Mouse (Mus musculus) liver, embryonic 16.5 days (tissue): ENCODE results near the gene Pcgf3. TPM values are rescaled to one million over a fixed set of nuclear protein-coding genes. Genes with fewer than 3 reads are reported as not detected.
"Not testable (repeated sequence)": the region's sequence is repeated elsewhere in the genome, so short reads cannot be mapped to it uniquely, and the experiment has no call there.

ENCODE experiments used
- ATAC-seq: fragments of 200-750 bp; cut with Nextera tagmentation; 2 replicates; pipeline ENCODE4 v1.8.0; 2017; ENCODE audit warnings: low read depth, mild to moderate bottlenecking, moderate number of reproducible peaks, moderate library complexity
- H3K27ac ChIP-seq: fragments of 300-500 bp; sonication (generic); 2 replicates; pipeline ENCODE4 v1.5.1; 2014; ENCODE audit warnings: mild to moderate bottlenecking, low read length
- H3K27me3 ChIP-seq: fragments of 300-500 bp; sonication (generic); 2 replicates; pipeline ENCODE4 v1.6.1; 2014; ENCODE audit warnings: low read depth, low read length, mixed read lengths; ENCODE audit not compliant: control insufficient read depth, insufficient read depth
- H3K36me3 ChIP-seq: fragments of 300-500 bp; sonication (generic); 2 replicates; pipeline ENCODE4 v1.6.1; 2014; ENCODE audit warnings: mild to moderate bottlenecking; ENCODE audit not compliant: control insufficient read depth, insufficient read depth
- H3K4me1 ChIP-seq: fragments of 300-500 bp; sonication (generic); 2 replicates; pipeline ENCODE4 v1.6.1; 2014; ENCODE audit warnings: low read depth, low read length, mixed read lengths; ENCODE audit not compliant: control insufficient read depth
- H3K4me2 ChIP-seq: fragments of 300-500 bp; sonication (generic); 2 replicates; pipeline ENCODE4 v1.6.1; 2014; ENCODE audit warnings: low read depth, low read length, mixed read lengths
- H3K4me3 ChIP-seq: fragments of 300-500 bp; sonication (generic); 2 replicates; pipeline ENCODE4 v1.5.1; 2014; ENCODE audit warnings: low read depth, mild to moderate bottlenecking, low read length
- H3K9ac ChIP-seq: fragments of 300-500 bp; sonication (generic); 2 replicates; pipeline ENCODE4 v1.6.1; 2014; ENCODE audit warnings: low read depth, low read length
- H3K9me3 ChIP-seq: fragments of 300-500 bp; sonication (generic); replicated peaks from 2 replicates; pipeline ENCODE4 v1.6.1; 2016; ENCODE audit warnings: low read length; ENCODE audit not compliant: control insufficient read depth
- WGBS: fragments of 180-500 bp; shearing (Covaris S2); extraction: QIAGEN DNeasy Blood & Tissue Kit; methylation state at CpG from one replicate; pipeline ENCODE4 v1.1.7; 2014; ENCODE audit not compliant: insufficient replicate concordance; 5-methylcytosine and 5-hydroxymethylcytosine counted together
- polyA plus RNA-seq: library from polyadenylated mRNA; unstranded; fragments of >200 nt; fragmentation: Nextera tagmentation; extraction: Ambion mirVana; gene quantifications from 2 replicates; pipeline ENCODE4 v1.2.1, GENCODE M21; 2015

Gene Pcgf3
- polyA plus RNA-seq, 1 experiment from 2014 or later: 5.9 TPM

DNA sequence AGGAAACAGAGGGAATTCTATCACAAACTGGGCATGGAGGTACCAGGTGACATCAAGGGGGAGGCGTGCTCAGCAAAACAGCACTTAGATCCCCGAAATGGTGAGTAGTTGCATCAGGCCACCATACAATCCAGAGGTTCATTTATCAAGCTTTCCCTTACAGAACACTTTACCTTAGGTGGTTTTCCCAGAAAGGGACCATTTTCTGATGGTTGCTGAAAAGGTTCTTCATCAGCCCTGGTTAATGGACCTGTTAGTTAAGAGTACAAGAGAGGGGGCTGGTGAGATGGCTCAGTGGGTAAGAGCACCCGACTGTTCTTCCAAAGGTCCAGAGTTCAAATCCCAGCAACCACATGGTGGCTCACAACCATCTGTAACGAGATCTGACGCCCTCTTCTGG lies 25.1 kb downstream of the Pcgf3 start:
- not testable (repeated sequence) for H3K4me2 ChIP-seq, H3K4me1 ChIP-seq, ATAC-seq, H3K27ac ChIP-seq, H3K27me3 ChIP-seq, H3K4me3 ChIP-seq, H3K9ac ChIP-seq, H3K9me3 ChIP-seq
- H3K36me3 ChIP-seq: peaks cover 20% of the 10 kb centered on the region
- 92% methylated on average over 3 of the region's 5 CpGs for WGBS

DNA sequence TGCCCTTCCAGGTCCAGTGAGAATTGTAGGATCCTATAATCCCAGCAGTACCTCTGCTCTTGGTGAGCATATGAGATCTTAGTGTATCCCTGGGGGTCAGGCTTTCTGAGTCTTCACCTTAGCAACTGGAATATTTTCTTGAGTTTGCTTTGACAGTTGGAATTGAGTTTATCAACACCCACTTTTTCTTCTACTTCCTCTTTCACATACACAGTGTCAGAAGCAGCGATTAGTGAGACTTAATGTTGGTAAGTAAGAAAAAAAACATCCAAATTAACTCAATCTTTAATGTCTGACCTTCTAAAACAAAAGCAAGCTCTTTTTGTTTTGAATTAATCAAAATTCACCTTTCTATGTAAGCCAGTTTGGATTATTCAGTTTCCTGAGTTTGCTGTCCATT lies 40.5 kb downstream of the Pcgf3 start:
- no peak overlapping the region for H3K4me3 ChIP-seq
- no peaks in the 10 kb centered on the region for H3K4me1 ChIP-seq
- ATAC-seq: no peak
- H3K4me2 ChIP-seq: no peak overlapping the region
- H3K27me3 ChIP-seq: no peaks in the 10 kb centered on the region
- no peak overlapping the region for H3K27ac ChIP-seq
- H3K36me3 ChIP-seq: peaks cover 41% of the 10 kb centered on the region
- no peak overlapping the region for H3K9ac ChIP-seq
- no peaks in the 10 kb centered on the region for H3K9me3 ChIP-seq
- 42% methylated on average over 1 of the region's 1 CpGs for WGBS

DNA sequence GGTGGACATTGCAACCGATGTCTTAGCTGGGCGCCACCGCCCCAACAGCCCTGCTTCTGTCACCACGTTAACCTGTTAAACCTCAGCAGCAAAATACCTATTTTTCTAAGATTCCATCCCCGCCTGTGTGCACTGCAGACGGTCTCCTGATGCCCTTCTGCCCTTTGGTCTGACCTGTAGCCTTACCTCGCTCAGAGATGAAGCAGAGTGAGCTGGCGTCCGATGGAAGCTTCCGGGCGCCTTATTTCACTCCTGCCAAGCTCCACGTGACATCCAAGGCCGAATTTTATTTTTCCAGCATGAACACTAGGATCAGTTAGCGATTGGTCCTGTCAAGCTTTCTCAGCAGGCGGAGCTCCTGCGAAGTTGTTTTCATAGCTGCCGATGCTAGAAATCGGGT lies 41.3 kb downstream of the Pcgf3 start:
- H3K9me3 ChIP-seq: no peaks in the 10 kb centered on the region
- H3K27me3 ChIP-seq: no peaks in the 10 kb centered on the region
- H3K4me1 ChIP-seq: no peaks in the 10 kb centered on the region
- 85% methylated on average over 18 of the region's 18 CpGs for WGBS
- H3K4me2 ChIP-seq: no peak overlapping the region
- no peak for ATAC-seq
- H3K9ac ChIP-seq: no peak overlapping the region
- no peak overlapping the region for H3K27ac ChIP-seq
- no peak overlapping the region for H3K4me3 ChIP-seq
- peaks cover 41% of the 10 kb centered on the region for H3K36me3 ChIP-seq

DNA sequence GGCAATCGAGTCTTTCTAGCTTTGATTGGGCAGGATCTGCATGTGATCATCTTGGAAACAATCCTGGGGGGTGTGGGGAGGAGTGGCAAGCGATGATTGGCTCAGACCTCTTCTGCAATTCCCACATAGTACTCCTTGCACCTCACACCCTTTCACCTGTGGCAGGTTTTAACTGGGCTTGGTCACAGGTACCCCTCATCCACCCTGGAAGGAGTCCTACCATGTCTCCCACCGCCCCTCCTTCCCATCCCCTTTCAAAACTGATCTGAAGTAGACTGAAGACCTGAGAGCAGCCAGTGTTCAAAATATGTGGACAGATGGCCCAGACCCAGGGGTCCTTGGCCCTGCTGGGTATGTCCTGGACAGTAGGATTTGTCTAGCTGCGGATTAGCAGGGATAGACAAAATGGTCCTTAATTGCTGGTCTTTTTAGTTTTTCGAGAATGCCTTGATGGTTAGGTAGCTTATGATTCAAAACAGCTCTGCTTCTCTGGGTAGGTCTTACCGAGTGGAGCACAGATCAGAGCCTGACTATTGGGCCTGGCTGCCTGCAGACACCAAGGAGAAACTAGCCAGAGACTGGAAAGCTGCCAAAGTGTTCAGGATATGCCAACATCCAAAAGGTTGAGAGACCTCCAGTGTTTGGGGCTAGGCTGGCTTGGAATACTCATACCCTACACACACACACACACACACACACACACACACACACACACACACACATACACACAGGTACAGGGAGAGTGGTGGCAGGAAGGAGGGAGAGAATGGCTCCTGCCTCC lies 54.7 kb downstream of the Pcgf3 start:
- H3K9me3 ChIP-seq: no peaks in the 10 kb centered on the region
- H3K4me1 ChIP-seq: peaks cover 4% of the 10 kb centered on the region; the same call in 1 of the 2 replicates
- no peak for ATAC-seq
- WGBS: 50% methylated on average over 6 of the region's 6 CpGs
- H3K36me3 ChIP-seq: no peaks in the 10 kb centered on the region
- no peak overlapping the region for H3K4me3 ChIP-seq
- H3K27ac ChIP-seq: no peak overlapping the region
- no peaks in the 10 kb centered on the region for H3K27me3 ChIP-seq
- H3K4me2 ChIP-seq: no peak overlapping the region
- H3K9ac ChIP-seq: no peak overlapping the region

DNA sequence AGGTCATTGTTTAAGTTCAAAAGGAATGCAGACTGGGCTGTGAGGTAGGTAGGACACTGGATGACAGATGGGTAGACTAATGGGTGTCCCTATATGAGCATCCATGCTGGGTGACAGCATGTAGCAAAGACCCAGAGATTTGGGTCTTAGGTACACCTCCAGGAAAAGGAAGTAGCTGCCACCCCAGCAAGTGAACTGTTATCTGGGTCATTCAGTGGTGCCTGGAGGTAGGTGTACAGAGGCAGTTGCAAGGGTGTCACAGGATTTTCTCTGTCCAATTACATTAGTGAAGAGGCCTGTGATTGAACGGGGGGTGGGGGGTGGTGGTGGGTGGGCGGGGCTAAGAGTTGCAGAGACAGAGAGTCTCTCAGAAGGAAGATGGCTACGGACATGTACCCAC lies 55.6 kb downstream of the Pcgf3 start:
- Histone ChIP-seq H3K4me1 (peaks cover 4% of the 10 kb centered on the region; the same call in 1 of the 2 replicates), H3K4me2 (no peak overlapping the region), H3K36me3 (no peaks in the 10 kb centered on the region), H3K27ac (no peak overlapping the region), H3K27me3 (no peaks in the 10 kb centered on the region), H3K9ac (no peak overlapping the region), H3K4me3 (no peak overlapping the region), H3K9me3 (no peaks in the 10 kb centered on the region)
- 57% methylated on average over 3 of the region's 3 CpGs for WGBS
- ATAC-seq: no peak

DNA sequence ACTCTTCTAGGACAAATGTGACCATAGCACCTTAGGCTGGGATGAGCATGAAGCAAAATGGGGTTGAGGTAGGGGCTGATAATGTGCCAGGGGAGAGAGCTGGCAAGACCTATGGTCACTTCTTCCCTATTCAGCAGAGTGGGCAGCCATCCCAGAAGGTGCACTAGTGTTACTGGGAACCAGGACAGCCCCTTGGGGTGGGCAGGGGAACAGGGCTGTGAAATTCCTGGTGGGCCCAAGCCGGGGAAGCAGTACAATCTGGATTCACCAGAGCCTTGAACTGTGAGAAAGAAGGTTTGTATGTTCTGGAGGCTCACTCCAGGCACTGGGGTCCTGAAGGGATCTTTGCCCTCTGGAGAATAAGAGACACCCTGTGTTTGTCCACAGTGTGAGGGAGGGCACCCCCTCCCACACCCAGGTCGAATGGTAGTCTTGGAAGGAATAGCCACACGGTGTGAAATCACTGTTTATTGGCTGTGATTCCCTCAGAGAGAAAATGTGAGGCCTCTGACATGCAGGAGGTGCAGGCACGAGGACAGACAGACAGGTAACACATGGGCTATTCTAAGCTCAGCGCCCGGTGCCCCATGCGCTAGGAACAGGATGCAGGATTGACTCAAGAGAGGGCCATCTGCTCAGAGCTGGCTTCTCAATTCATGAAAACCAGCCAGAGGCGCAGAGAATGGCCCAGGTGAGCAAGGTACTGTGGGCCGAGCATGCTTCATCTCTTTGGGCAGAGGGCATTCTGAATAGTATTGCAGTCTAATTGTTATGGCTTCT lies 57.3 kb downstream of the Pcgf3 start:
- H3K27me3 ChIP-seq: no peaks in the 10 kb centered on the region
- peaks cover 4% of the 10 kb centered on the region; the same call in 1 of the 2 replicates for H3K4me1 ChIP-seq
- WGBS: 61% methylated on average over 9 of the region's 9 CpGs
- H3K9ac ChIP-seq: no peak overlapping the region
- no peak overlapping the region for H3K4me2 ChIP-seq
- no peaks in the 10 kb centered on the region for H3K9me3 ChIP-seq
- H3K4me3 ChIP-seq: no peak overlapping the region
- no peak for ATAC-seq
- H3K27ac ChIP-seq: no peak overlapping the region
- no peaks in the 10 kb centered on the region for H3K36me3 ChIP-seq

DNA sequence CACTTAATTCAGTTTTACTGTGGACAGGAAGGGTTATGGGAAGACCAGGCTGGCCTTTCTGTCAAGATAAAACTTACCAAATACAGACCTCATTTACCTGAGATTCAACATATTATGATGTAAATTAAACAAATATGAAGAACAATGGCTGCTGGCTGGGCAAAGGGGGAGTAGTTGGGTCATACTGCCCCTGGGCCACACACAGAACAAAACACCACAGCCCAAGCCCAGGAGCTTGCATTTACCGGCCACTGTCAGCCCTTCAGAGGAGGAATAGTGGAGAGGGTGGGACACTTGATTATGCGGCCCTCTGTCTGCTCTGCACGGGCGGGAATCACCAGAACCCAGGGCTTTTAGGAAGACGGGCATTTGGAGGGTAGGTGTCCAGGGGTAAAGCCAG lies 57.9 kb downstream of the Pcgf3 start:
- no peak overlapping the region for H3K9ac ChIP-seq
- no peak overlapping the region for H3K4me3 ChIP-seq
- no peaks in the 10 kb centered on the region for H3K9me3 ChIP-seq
- no peaks in the 10 kb centered on the region for H3K27me3 ChIP-seq
- peaks cover 4% of the 10 kb centered on the region; the same call in 1 of the 2 replicates for H3K4me1 ChIP-seq
- ATAC-seq: no peak
- H3K27ac ChIP-seq: no peak overlapping the region
- H3K36me3 ChIP-seq: no peaks in the 10 kb centered on the region
- WGBS: 58% methylated on average over 5 of the region's 5 CpGs
- no peak overlapping the region for H3K4me2 ChIP-seq

DNA sequence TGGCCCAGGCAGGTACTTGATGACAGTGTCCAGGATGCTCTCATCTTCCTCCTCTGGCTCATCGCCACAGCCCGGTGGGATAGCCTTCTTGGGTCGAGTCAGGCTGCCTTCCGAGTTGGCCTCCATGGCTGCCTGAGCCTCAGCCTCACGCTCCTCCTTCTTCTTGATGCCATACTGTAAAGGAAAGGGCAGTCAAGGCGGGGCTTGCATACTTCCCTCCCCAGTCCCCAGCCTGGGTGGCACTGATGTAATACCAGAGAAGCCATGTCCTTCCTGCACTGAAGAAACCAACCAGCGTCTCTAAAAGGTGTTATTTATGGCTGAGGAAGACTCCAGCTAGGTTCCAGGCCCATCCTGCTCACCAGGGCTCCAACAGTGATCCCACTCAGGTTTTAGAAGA lies 59.1 kb downstream of the Pcgf3 start:
- Histone ChIP-seq H3K4me2 (no peak overlapping the region), H3K9me3 (no peaks in the 10 kb centered on the region), H3K36me3 (no peaks in the 10 kb centered on the region), H3K27ac (no peak overlapping the region), H3K4me3 (no peak overlapping the region), H3K27me3 (no peaks in the 10 kb centered on the region), H3K4me1 (no peaks in the 10 kb centered on the region), H3K9ac (no peak overlapping the region)
- WGBS: 45% methylated on average over 7 of the region's 7 CpGs
- no peak for ATAC-seq

DNA sequence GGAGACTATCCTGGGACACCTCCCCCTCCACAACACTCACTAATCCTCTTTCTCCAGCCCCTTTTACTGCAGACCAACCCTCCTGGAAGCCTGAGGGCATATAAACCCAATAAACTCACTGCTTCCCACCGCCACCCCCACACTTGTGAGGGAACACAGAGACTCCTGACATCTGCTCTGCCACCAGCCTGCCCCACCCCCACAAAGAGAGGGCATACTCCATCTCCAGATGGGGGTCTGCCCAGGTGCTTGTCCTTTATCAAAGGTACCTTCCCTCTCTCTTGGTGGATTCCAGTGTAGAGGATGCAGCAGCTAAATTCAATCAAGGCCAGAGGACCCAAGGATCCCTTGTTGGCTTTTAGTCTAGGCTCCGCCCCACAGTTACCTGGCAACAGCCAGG lies 60.0 kb downstream of the Pcgf3 start:
- Histone ChIP-seq H3K9ac (no peak overlapping the region), H3K4me1 (no peaks in the 10 kb centered on the region), H3K4me3 (no peak overlapping the region), H3K36me3 (no peaks in the 10 kb centered on the region), H3K4me2 (no peak overlapping the region), H3K9me3 (no peaks in the 10 kb centered on the region), H3K27ac (no peak overlapping the region), H3K27me3 (no peaks in the 10 kb centered on the region)
- no peak for ATAC-seq
- 60% methylated on average over 2 of the region's 2 CpGs for WGBS
